Mouse (Mus musculus) kidney, adult 8-10 months (tissue): ENCODE results near the gene Olfr649.

ENCODE experiments used
- DNase-seq, 2 experiments: peaks; one replicate each; pipeline ENCODE4 v3.0.0; 2022

The Olfr649 gene

GRCm38 (mm10) chr7:104195885-104196284 is at the start of gene Olfr649:
Gene Olfr649, minus strand, starts transcription at chr7:104195985.
- no peak for DNase-seq

- peak; percentile 63 to 81 for DNase-seq
These were observed 48.7 kb upstream of the Olfr649 start, which contains the start of gene Trim34a for GRCm38 (mm10) chr7:104244287-104245181. Gene Trim34a, plus strand, starts transcription at chr7:104244457.

- no peak for DNase-seq
These were observed 47.8 kb upstream of the Olfr649 start for GRCm38 (mm10) chr7:104243616-104244015.

- no peak for DNase-seq
These were observed 45.1 kb upstream of the Olfr649 start for GRCm38 (mm10) chr7:104240857-104241256.

GRCm38 (mm10) chr7:104231203-104231602 is 35.4 kb upstream of the Olfr649 start:
- DNase-seq: peak in 1 of 2 experiments; percentile 35

- DNase-seq: peak; percentile 85 to 87
These were observed 23.1 kb upstream of the Olfr649 start, which contains the start of gene Trim6 for GRCm38 (mm10) chr7:104218701-104219569. Gene Trim6, plus strand, starts transcription at chr7:104218793.

- DNase-seq: no peak
These were observed 22.1 kb upstream of the Olfr649 start for GRCm38 (mm10) chr7:104217881-104218280.

- no peak for DNase-seq
These were observed 20.3 kb upstream of the Olfr649 start for GRCm38 (mm10) chr7:104216011-104216535.

GRCm38 (mm10) chr7:104206197-104206596 is 10.4 kb upstream of the Olfr649 start:
- no peak for DNase-seq

GRCm38 (mm10) chr7:104199822-104200221 is 4.0 kb upstream of the Olfr649 start:
- peak; percentile 41 to 74 for DNase-seq

- no peak for DNase-seq
These were observed 4.5 kb downstream of the Olfr649 start for GRCm38 (mm10) chr7:104191275-104191674.

- no peak for DNase-seq
These were observed 12.5 kb downstream of the Olfr649 start, which contains the start of gene Olfr648 for GRCm38 (mm10) chr7:104183292-104183691. Gene Olfr648, minus strand, starts transcription at chr7:104183392.

GRCm38 (mm10) chr7:104179074-104179473 is 16.7 kb downstream of the Olfr649 start:
- DNase-seq: no peak

GRCm38 (mm10) chr7:104178422-104179054 is 17.2 kb downstream of the Olfr649 start:
- no peak for DNase-seq

GRCm38 (mm10) chr7:104175085-104175484 is 20.7 kb downstream of the Olfr649 start:
- no peak for DNase-seq

- no peak for DNase-seq
These were observed 26.1 kb downstream of the Olfr649 start for GRCm38 (mm10) chr7:104169634-104170204.

GRCm38 (mm10) chr7:104167105-104167504 is 28.7 kb downstream of the Olfr649 start:
- no peak for DNase-seq

- no peak for DNase-seq
These were observed 45.3 kb downstream of the Olfr649 start, which contains the start of gene Ubqlnl for GRCm38 (mm10) chr7:104150456-104150855. Gene Ubqlnl, minus strand, starts transcription at chr7:104150556.

GRCm38 (mm10) chr7:104143179-104143578 is 52.6 kb downstream of the Olfr649 start, which contains the start of gene Ubqln3:
Gene Ubqln3, minus strand, starts transcription at chr7:104143279.
- DNase-seq: no peak
